Mouse (Mus musculus) forebrain, embryonic 13.5 days (tissue): ENCODE results near the gene Ncs1. TPM values are rescaled to one million over a fixed set of nuclear protein-coding genes. Genes with fewer than 3 reads are reported as not detected.

ENCODE experiments used
- ATAC-seq: fragments of 200-750 bp; cut with Nextera tagmentation; 2 replicates; pipeline ENCODE4 v1.8.0; 2017
- H3K27ac ChIP-seq: fragments of 300-500 bp; sonication (generic); 2 replicates; pipeline ENCODE4 v1.5.1; 2015; ENCODE audit warnings: inconsistent platforms, mild to moderate bottlenecking, moderate library complexity
- H3K27me3 ChIP-seq: fragments of 300-500 bp; sonication (generic); 2 replicates; pipeline ENCODE4 v1.6.1; 2015; ENCODE audit warnings: mild to moderate bottlenecking, inconsistent platforms
- H3K36me3 ChIP-seq: fragments of 300-500 bp; sonication (generic); 2 replicates; pipeline ENCODE4 v1.6.1; 2015; ENCODE audit warnings: mild to moderate bottlenecking, inconsistent platforms; ENCODE audit not compliant: poor library complexity, severe bottlenecking
- H3K4me1 ChIP-seq: fragments of 300-500 bp; sonication (generic); 2 replicates; pipeline ENCODE4 v1.6.1; 2015; ENCODE audit warnings: inconsistent platforms
- H3K4me2 ChIP-seq: fragments of 300-500 bp; sonication (generic); 2 replicates; pipeline ENCODE4 v1.6.1; 2015; ENCODE audit warnings: inconsistent platforms, mild to moderate bottlenecking, moderate library complexity
- H3K4me3 ChIP-seq: fragments of 300-500 bp; sonication (generic); 2 replicates; pipeline ENCODE4 v1.5.1; 2015; ENCODE audit warnings: mild to moderate bottlenecking, inconsistent platforms
- H3K9ac ChIP-seq: fragments of 300-500 bp; sonication (generic); 2 replicates; pipeline ENCODE4 v1.6.1; 2015; ENCODE audit warnings: mild to moderate bottlenecking, inconsistent platforms
- H3K9me3 ChIP-seq: fragments of 300-500 bp; sonication (generic); replicated peaks from 2 replicates; pipeline ENCODE4 v1.6.1; 2016; ENCODE audit warnings: inconsistent platforms
- WGBS: fragments of 180-500 bp; shearing (Covaris S2); methylation state at CpG from one replicate; pipeline ENCODE4 v1.1.7; 2015; 5-methylcytosine and 5-hydroxymethylcytosine counted together
- polyA plus RNA-seq: library from polyadenylated mRNA; unstranded; fragments of >200 nt; fragmentation: Nextera tagmentation; extraction: Ambion mirVana; gene quantifications from 2 replicates; pipeline ENCODE4 v1.2.1, GENCODE M21; 2015

Gene Ncs1
- polyA plus RNA-seq, 1 experiment from 2014 or later: 72.7 TPM

GRCm38 (mm10) chr2:31211204-31211603 lies 34.4 kb upstream of the Ncs1 start:
- H3K9me3 ChIP-seq: no peaks in the 10 kb centered on the region
- peaks cover 62% of the 10 kb centered on the region for H3K36me3 ChIP-seq
- no peak overlapping the region for H3K9ac ChIP-seq
- H3K27ac ChIP-seq: no peak overlapping the region
- H3K4me1 ChIP-seq: peaks cover 25% of the 10 kb centered on the region
- no peak for ATAC-seq
- no peak overlapping the region for H3K4me2 ChIP-seq
- H3K27me3 ChIP-seq: no peaks in the 10 kb centered on the region
- no peak overlapping the region for H3K4me3 ChIP-seq
- WGBS: 63% methylated on average over 3 of the region's 3 CpGs

- no peaks in the 10 kb centered on the region for H3K9me3 ChIP-seq
- H3K4me3 ChIP-seq: no peak overlapping the region
- no peak overlapping the region for H3K4me2 ChIP-seq
- peaks cover 44% of the 10 kb centered on the region for H3K36me3 ChIP-seq
- no peaks in the 10 kb centered on the region for H3K27me3 ChIP-seq
- ATAC-seq: 0 out of 2 replicates have a peak, but pooled peaks have one; percentile 53
- WGBS: 59% methylated on average over 16 of the region's 16 CpGs
- H3K9ac ChIP-seq: no peak overlapping the region
- H3K4me1 ChIP-seq: peaks cover 20% of the 10 kb centered on the region
- 0 out of 2 replicates have a peak overlapping the region, but pooled peaks have one; percentile 1 for H3K27ac ChIP-seq
Observed at GRCm38 (mm10) chr2:31214211-31214796, 31.3 kb upstream of the Ncs1 start.

GRCm38 (mm10) chr2:31218611-31219010 lies 27.0 kb upstream of the Ncs1 start:
- H3K27me3 ChIP-seq: no peaks in the 10 kb centered on the region
- H3K4me2 ChIP-seq: no peak overlapping the region
- peaks cover 14% of the 10 kb centered on the region for H3K36me3 ChIP-seq
- ATAC-seq: no peak
- 67% methylated on average over 3 of the region's 3 CpGs for WGBS
- no peak overlapping the region for H3K27ac ChIP-seq
- peaks cover 17% of the 10 kb centered on the region for H3K4me1 ChIP-seq
- no peak overlapping the region for H3K9ac ChIP-seq
- no peak overlapping the region for H3K4me3 ChIP-seq
- no peaks in the 10 kb centered on the region for H3K9me3 ChIP-seq

GRCm38 (mm10) chr2:31219470-31219869 lies 26.2 kb upstream of the Ncs1 start:
- ATAC-seq: no peak
- Histone ChIP-seq H3K4me3 (no peak overlapping the region), H3K9me3 (no peaks in the 10 kb centered on the region), H3K9ac (no peak overlapping the region), H3K36me3 (peaks cover 14% of the 10 kb centered on the region), H3K4me2 (no peak overlapping the region), H3K27ac (no peak overlapping the region), H3K4me1 (peaks cover 9% of the 10 kb centered on the region), H3K27me3 (no peaks in the 10 kb centered on the region)
- 86% methylated on average over 6 of the region's 6 CpGs for WGBS

- Histone ChIP-seq H3K9ac (no peak overlapping the region), H3K36me3 (peaks cover 2% of the 10 kb centered on the region; the same call in 1 of the 2 replicates), H3K4me1 (0 out of 2 replicates have a peak, but pooled peaks cover 2% of the 10 kb centered on the region), H3K4me2 (no peak overlapping the region), H3K27ac (no peak overlapping the region), H3K27me3 (no peaks in the 10 kb centered on the region), H3K9me3 (no peaks in the 10 kb centered on the region), H3K4me3 (no peak overlapping the region)
- no peak for ATAC-seq
- 67% methylated on average over 7 of the region's 7 CpGs for WGBS
Observed at GRCm38 (mm10) chr2:31220844-31221243, 24.8 kb upstream of the Ncs1 start.

- H3K4me2 ChIP-seq: no peak overlapping the region
- H3K27ac ChIP-seq: no peak overlapping the region
- ATAC-seq: no peak
- H3K9ac ChIP-seq: no peak overlapping the region
- no peaks in the 10 kb centered on the region; the same call in 1 of the 2 replicates for H3K9me3 ChIP-seq
- H3K27me3 ChIP-seq: no peaks in the 10 kb centered on the region
- H3K36me3 ChIP-seq: no peaks in the 10 kb centered on the region
- H3K4me3 ChIP-seq: no peak overlapping the region
- WGBS: 83% methylated on average over 5 of the region's 5 CpGs
- H3K4me1 ChIP-seq: no peaks in the 10 kb centered on the region
Observed at GRCm38 (mm10) chr2:31221582-31221981, 24.0 kb upstream of the Ncs1 start.

- no peak for ATAC-seq
- 32% methylated on average over 1 of the region's 1 CpGs for whole genome bisulfite sequencing
- H3K9me3 ChIP-seq: peaks cover 8% of the 10 kb centered on the region
- no peak overlapping the region for H3K4me3 ChIP-seq
- no peaks in the 10 kb centered on the region for H3K36me3 ChIP-seq
- H3K27me3 ChIP-seq: no peaks in the 10 kb centered on the region
- H3K4me1 ChIP-seq: no peaks in the 10 kb centered on the region
- no peak overlapping the region for H3K4me2 ChIP-seq
- H3K9ac ChIP-seq: no peak overlapping the region
- no peak overlapping the region for H3K27ac ChIP-seq
Observed at GRCm38 (mm10) chr2:31228768-31229311, 16.8 kb upstream of the Ncs1 start.

GRCm38 (mm10) chr2:31239203-31239696 lies 6.4 kb upstream of the Ncs1 start:
- Histone ChIP-seq H3K4me3 (peak overlapping the region; percentile 18), H3K27me3 (0 out of 2 replicates have a peak, but pooled peaks cover 8% of the 10 kb centered on the region), H3K9ac (no peak overlapping the region; the same call in 1 of the 2 replicates), H3K9me3 (no peaks in the 10 kb centered on the region), H3K4me1 (0 out of 2 replicates have a peak, but pooled peaks cover 13% of the 10 kb centered on the region), H3K4me2 (peak overlapping the region; percentile 43), H3K36me3 (no peaks in the 10 kb centered on the region), H3K27ac (no peak overlapping the region)
- WGBS: 43% methylated on average over 23 of the region's 23 CpGs
- no peak for ATAC-seq

- ATAC-seq: no peak
- Histone ChIP-seq H3K9ac (no peak overlapping the region), H3K27ac (no peak overlapping the region), H3K27me3 (peaks cover 10% of the 10 kb centered on the region; the same call in 1 of the 2 replicates), H3K4me3 (peak overlapping the region; percentile 18; the same call in 1 of the 2 replicates), H3K4me1 (peaks cover 19% of the 10 kb centered on the region), H3K36me3 (no peaks in the 10 kb centered on the region), H3K4me2 (peak overlapping the region; percentile 43), H3K9me3 (no peaks in the 10 kb centered on the region)
- WGBS: 84% methylated on average over 6 of the region's 6 CpGs
Observed at GRCm38 (mm10) chr2:31239833-31240232, 5.8 kb upstream of the Ncs1 start.

GRCm38 (mm10) chr2:31241639-31242038 lies 4.0 kb upstream of the Ncs1 start:
- Histone ChIP-seq H3K27ac (no peak overlapping the region), H3K4me2 (no peak overlapping the region), H3K4me1 (peaks cover 26% of the 10 kb centered on the region), H3K9me3 (no peaks in the 10 kb centered on the region), H3K27me3 (peaks cover 11% of the 10 kb centered on the region; the same call in 1 of the 2 replicates), H3K36me3 (no peaks in the 10 kb centered on the region), H3K9ac (no peak overlapping the region), H3K4me3 (no peak overlapping the region)
- 8% methylated on average over 7 of the region's 7 CpGs for WGBS
- no peak for ATAC-seq

- Histone ChIP-seq H3K36me3 (peaks cover 4% of the 10 kb centered on the region; the same call in 1 of the 2 replicates), H3K27me3 (peaks cover 11% of the 10 kb centered on the region; the same call in 1 of the 2 replicates), H3K27ac (no peak overlapping the region), H3K9ac (no peak overlapping the region), H3K4me3 (no peak overlapping the region), H3K4me2 (no peak overlapping the region), H3K4me1 (peaks cover 52% of the 10 kb centered on the region), H3K9me3 (no peaks in the 10 kb centered on the region)
- 76% methylated on average over 8 of the region's 8 CpGs for WGBS
- ATAC-seq: no peak
Observed at GRCm38 (mm10) chr2:31244216-31244615, 1.4 kb upstream of the Ncs1 start.

- ATAC-seq: no peak
- WGBS: 9% methylated on average over 5 of the region's 5 CpGs
- Histone ChIP-seq H3K9ac (peak overlapping the region; percentile 94), H3K27ac (peak overlapping the region; percentile 82), H3K4me2 (peak overlapping the region; percentile 88), H3K27me3 (peaks cover 11% of the 10 kb centered on the region; the same call in 1 of the 2 replicates), H3K9me3 (no peaks in the 10 kb centered on the region), H3K36me3 (peaks cover 9% of the 10 kb centered on the region; the same call in 1 of the 2 replicates), H3K4me3 (peak overlapping the region; percentile 91), H3K4me1 (peaks cover 54% of the 10 kb centered on the region)
Observed at GRCm38 (mm10) chr2:31245051-31245450, 572 bp upstream of the Ncs1 start.
